Mouse (Mus musculus) bone marrow macrophage, adult 2 months (primary cell): Measurements from ENCODE around the gene Mafg.

Experiments
- CTCF ChIP-seq: IDR thresholded peaks from 2 replicates; pipeline ENCODE4 v1.5.1; 2012; ENCODE audit warnings: low read depth, mild to moderate bottlenecking, low read length, moderate library complexity
- POLR2A ChIP-seq: IDR thresholded peaks from 2 replicates; pipeline ENCODE4 v1.6.1; 2012; ENCODE audit warnings: mild to moderate bottlenecking, low read depth, low read length, borderline replicate concordance

DNA sequence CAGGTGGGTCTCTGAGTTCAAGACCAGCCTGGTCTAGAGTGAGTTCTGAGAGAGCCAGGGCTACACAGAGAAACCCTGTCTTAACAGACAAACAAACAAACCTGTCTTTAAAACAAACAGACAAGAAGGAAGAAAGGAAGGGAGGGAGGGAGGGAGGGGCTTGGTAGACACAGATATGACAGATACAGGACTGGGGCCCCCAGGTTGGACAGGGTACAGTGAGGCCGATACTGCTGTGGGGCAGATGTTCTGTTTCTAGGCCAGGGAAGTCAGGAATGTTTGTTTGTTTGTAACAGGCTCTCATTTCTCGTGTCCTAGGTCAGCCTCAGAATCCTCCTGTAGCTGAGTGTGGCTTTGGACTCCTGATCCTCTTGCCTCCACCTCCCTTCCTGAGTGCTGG lies 29.9 kb downstream of the Mafg start:
- TF ChIP-seq CTCF, result no peak
- no peak for TF ChIP-seq POLR2A
